Mouse (Mus musculus) embryonic facial prominence, embryonic 13.5 days (tissue): Measurements from ENCODE around the gene Mrpl49. TPM values are rescaled to one million over a fixed set of nuclear protein-coding genes. Genes with fewer than 3 reads are reported as not detected.
"Not testable (repeated sequence)": the region's sequence is repeated elsewhere in the genome, so short reads cannot be mapped to it uniquely, and the experiment has no call there.

ENCODE experiments used
- ATAC-seq: fragments of 200-750 bp; cut with Nextera tagmentation; 2 replicates; pipeline ENCODE4 v1.8.0; 2017; ENCODE audit warnings: low read depth; ENCODE audit not compliant: insufficient number of reproducible peaks, insufficient read depth, low FRiP score, low TSS enrichment
- H3K27ac ChIP-seq: fragments of 300-500 bp; sonication (generic); 2 replicates; pipeline ENCODE4 v1.5.1; 2015; ENCODE audit warnings: moderate library complexity, mild to moderate bottlenecking, inconsistent platforms
- H3K27me3 ChIP-seq: fragments of 300-500 bp; sonication (generic); 2 replicates; pipeline ENCODE4 v1.6.1; 2015; ENCODE audit warnings: mild to moderate bottlenecking, inconsistent platforms
- H3K36me3 ChIP-seq: fragments of 300-500 bp; sonication (generic); 2 replicates; pipeline ENCODE4 v1.6.1; 2015; ENCODE audit warnings: mild to moderate bottlenecking, inconsistent platforms
- H3K4me1 ChIP-seq: fragments of 300-500 bp; sonication (generic); 2 replicates; pipeline ENCODE4 v1.6.1; 2015; ENCODE audit warnings: inconsistent platforms
- H3K4me2 ChIP-seq: fragments of 300-500 bp; sonication (generic); 2 replicates; pipeline ENCODE4 v1.6.1; 2015; ENCODE audit warnings: moderate library complexity, mild to moderate bottlenecking, inconsistent platforms
- H3K4me3 ChIP-seq: fragments of 300-500 bp; sonication (generic); 2 replicates; pipeline ENCODE4 v1.5.1; 2015; ENCODE audit warnings: mild to moderate bottlenecking, inconsistent platforms
- H3K9ac ChIP-seq: fragments of 300-500 bp; sonication (generic); 2 replicates; pipeline ENCODE4 v1.6.1; 2015; ENCODE audit warnings: mild to moderate bottlenecking, inconsistent platforms
- H3K9me3 ChIP-seq: fragments of 300-500 bp; sonication (generic); 2 replicates; pipeline ENCODE4 v1.6.1; 2016; ENCODE audit warnings: inconsistent platforms
- WGBS: fragments of 180-500 bp; shearing (Covaris S2); methylation state at CpG from one replicate; pipeline ENCODE4 v1.1.7; 2015; ENCODE audit warnings: mixed read lengths; 5-methylcytosine and 5-hydroxymethylcytosine counted together
- polyA plus RNA-seq: library from polyadenylated mRNA; unstranded; fragments of >200 nt; fragmentation: Nextera tagmentation; extraction: Ambion mirVana; gene quantifications from 2 replicates; pipeline ENCODE4 v1.2.1, GENCODE M21; 2015

The Mrpl49 gene
- polyA plus RNA-seq, 1 experiment from 2014 or later = 80.4 TPM

- Histone ChIP-seq H3K27ac (0 out of 2 replicates have a peak overlapping the region, but pooled peaks have one; percentile 99), H3K4me2 (peak overlapping the region; percentile 94), H3K9me3 (no peaks in the 10 kb centered on the region), H3K36me3 (peaks cover 49% of the 10 kb centered on the region), H3K9ac (peak overlapping the region; percentile 89), H3K27me3 (no peaks in the 10 kb centered on the region), H3K4me1 (peaks cover 27% of the 10 kb centered on the region), H3K4me3 (peak overlapping the region; percentile 89)
- WGBS = 81% methylated on average over 8 of the region's 8 CpGs
- no peak for ATAC-seq
Observed at GRCm38 (mm10) chr19:6047899-6048166, 9.8 kb downstream of the Mrpl49 start.

GRCm38 (mm10) chr19:6047154-6047898 is 10.3 kb downstream of the Mrpl49 start:
- 1% methylated on average over 44 of the region's 44 CpGs for WGBS

GRCm38 (mm10) chr19:6046294-6047153 is 11.1 kb downstream of the Mrpl49 start, which contains the start of gene Syvn1:
Gene Syvn1, plus strand, starts transcription at chr19:6046576.
- peak within 1 kb of the TSS; percentile 99 for H3K27ac ChIP-seq
- H3K9ac ChIP-seq = peak within 1 kb of the TSS; percentile 89
- peak within 1 kb of the TSS; percentile 94 for H3K4me2 ChIP-seq
- peak within 1 kb of the TSS; percentile 89 for H3K4me3 ChIP-seq
- peaks cover 27% of the 10 kb centered on the region for H3K4me1 ChIP-seq
- peaks cover 36% of the 10 kb centered on the region for H3K36me3 ChIP-seq
- H3K27me3 ChIP-seq = no peaks in the 10 kb centered on the region
- under 1% methylated on average over 65 of the region's 65 CpGs for WGBS
- H3K9me3 ChIP-seq = no peaks in the 10 kb centered on the region
- ATAC-seq = peak; percentile 85

More at GRCm38 (mm10) chr19:6047154-6047898, 10.3 kb downstream of the Mrpl49 start:
- peak overlapping the region; percentile 94 for H3K4me2 ChIP-seq
- H3K9me3 ChIP-seq = no peaks in the 10 kb centered on the region
- H3K9ac ChIP-seq = peak overlapping the region; percentile 89
- peak overlapping the region; percentile 99 for H3K27ac ChIP-seq
- no peaks in the 10 kb centered on the region for H3K27me3 ChIP-seq
- peaks cover 44% of the 10 kb centered on the region for H3K36me3 ChIP-seq
- H3K4me1 ChIP-seq = peaks cover 27% of the 10 kb centered on the region
- H3K4me3 ChIP-seq = peak overlapping the region; percentile 89
- ATAC-seq = no peak

DNA sequence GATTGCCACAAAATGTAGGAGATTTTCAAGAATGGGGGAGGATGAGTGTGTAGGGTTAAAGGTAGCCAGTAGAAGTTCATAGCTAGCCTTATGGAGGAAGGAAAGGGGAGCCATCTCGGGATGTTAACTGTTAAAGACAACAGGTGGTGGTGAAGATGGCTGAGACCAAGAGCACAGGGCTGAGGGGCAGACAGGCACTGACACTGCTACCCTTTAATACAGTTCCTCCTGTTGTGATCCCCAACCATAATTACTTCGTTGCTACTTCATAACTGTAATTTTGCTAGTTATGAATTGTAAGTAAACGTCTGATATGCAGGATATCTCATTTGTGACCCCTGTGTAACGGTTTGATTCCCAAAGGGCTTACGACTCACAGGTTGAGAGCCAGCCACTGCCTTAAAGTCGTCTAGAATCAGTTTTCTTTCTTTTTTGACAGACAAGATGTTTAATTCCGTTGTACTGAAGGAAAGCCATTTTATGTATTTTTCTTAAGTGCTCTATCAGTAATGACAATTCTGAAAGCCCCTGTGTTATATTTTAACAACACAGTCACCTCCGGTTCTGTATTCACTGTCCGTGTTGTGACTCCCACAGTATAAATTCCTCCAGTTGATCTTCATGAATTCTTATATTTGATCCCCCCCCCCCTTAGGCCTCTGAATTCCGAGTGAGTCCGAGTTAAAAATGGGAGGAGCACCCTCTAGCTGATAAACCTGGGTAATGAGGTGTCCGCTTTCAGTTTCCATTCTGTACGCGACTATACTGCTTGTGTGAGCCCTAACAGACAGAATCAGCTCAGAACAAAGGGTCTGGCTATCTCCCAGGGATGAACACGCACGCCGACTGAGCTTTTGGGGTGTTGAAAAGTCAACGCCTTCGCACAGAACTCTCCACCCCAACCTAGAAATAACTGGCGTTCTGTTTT is 12.0 kb downstream of the Mrpl49 start:
- peak; percentile 5; the same call in 1 of the 2 replicates for ATAC-seq
- H3K9ac ChIP-seq = peak overlapping the region; percentile 89
- no peaks in the 10 kb centered on the region for H3K27me3 ChIP-seq
- peaks cover 27% of the 10 kb centered on the region for H3K4me1 ChIP-seq
- peaks cover 27% of the 10 kb centered on the region for H3K36me3 ChIP-seq
- peak overlapping the region; percentile 99 for H3K27ac ChIP-seq
- H3K4me3 ChIP-seq = peak overlapping the region; percentile 89
- WGBS = 18% methylated on average over 20 of the region's 20 CpGs
- H3K9me3 ChIP-seq = no peaks in the 10 kb centered on the region
- peak overlapping the region; percentile 94 for H3K4me2 ChIP-seq

- 59% methylated on average over 4 of the region's 4 CpGs for WGBS
- H3K27me3 ChIP-seq, ATAC-seq, H3K9me3 ChIP-seq, H3K4me3 ChIP-seq, H3K9ac ChIP-seq, H3K4me2 ChIP-seq, H3K27ac ChIP-seq: not testable (repeated sequence)
- peaks cover 27% of the 10 kb centered on the region for H3K4me1 ChIP-seq
- H3K36me3 ChIP-seq = peaks cover 12% of the 10 kb centered on the region
Observed at GRCm38 (mm10) chr19:6044102-6044501, 13.5 kb downstream of the Mrpl49 start.

DNA sequence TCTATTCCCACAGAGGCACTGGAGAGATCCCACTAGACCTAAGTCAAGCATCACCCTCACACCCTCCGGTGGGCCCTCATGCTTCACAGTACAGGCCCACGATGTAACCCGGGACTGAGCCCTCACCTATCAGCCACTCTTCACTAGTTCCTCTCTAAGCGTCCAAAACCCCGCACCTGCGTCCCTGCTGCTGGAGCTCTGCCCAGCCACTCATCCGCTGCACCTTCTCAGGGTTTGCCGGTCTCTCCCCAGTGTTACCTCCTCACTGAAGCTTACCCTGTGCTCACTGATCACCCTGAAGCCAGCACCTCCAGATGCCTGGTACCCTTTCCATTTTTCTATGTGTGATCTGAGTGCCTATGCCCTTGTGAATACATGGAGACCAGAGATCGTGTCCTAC is 15.3 kb downstream of the Mrpl49 start:
- WGBS = 81% methylated on average over 9 of the region's 9 CpGs
- H3K36me3 ChIP-seq = no peaks in the 10 kb centered on the region
- no peak for ATAC-seq
- H3K27me3 ChIP-seq = no peaks in the 10 kb centered on the region
- H3K9ac ChIP-seq = no peak overlapping the region
- no peak overlapping the region for H3K27ac ChIP-seq
- peaks cover 10% of the 10 kb centered on the region for H3K4me1 ChIP-seq
- H3K4me2 ChIP-seq = no peak overlapping the region
- no peak overlapping the region for H3K4me3 ChIP-seq
- no peaks in the 10 kb centered on the region for H3K9me3 ChIP-seq

GRCm38 (mm10) chr19:6040002-6040401 is 17.6 kb downstream of the Mrpl49 start:
- ATAC-seq = no peak
- H3K4me2 ChIP-seq = no peak overlapping the region
- no peak overlapping the region for H3K27ac ChIP-seq
- no peak overlapping the region for H3K4me3 ChIP-seq
- no peaks in the 10 kb centered on the region for H3K36me3 ChIP-seq
- peaks cover under 1% of the 10 kb centered on the region for H3K4me1 ChIP-seq
- H3K27me3 ChIP-seq = no peaks in the 10 kb centered on the region
- H3K9me3 ChIP-seq = no peaks in the 10 kb centered on the region
- H3K9ac ChIP-seq = no peak overlapping the region

DNA sequence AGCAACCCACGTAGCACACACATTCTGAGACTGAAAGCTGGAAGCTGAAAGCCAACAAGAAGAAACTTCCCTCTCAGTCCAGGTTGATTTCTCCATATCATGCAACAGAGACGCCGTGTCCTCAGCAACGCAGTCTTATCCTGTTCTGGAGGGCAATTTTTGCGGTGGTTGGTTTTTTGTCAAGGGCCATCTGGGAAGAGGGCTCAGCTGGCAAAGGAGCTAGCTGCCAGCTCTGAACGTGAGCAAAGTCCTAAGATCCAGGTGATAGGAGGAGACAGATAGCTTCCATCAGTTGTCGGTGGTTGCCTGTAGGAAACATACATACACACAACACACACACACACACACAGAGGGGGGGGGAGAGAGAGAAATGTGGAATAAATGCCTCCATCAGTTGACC is 19.3 kb downstream of the Mrpl49 start:
- Histone ChIP-seq H3K9ac (no peak overlapping the region), H3K36me3 (no peaks in the 10 kb centered on the region), H3K4me2 (no peak overlapping the region), H3K4me3 (no peak overlapping the region), H3K9me3 (no peaks in the 10 kb centered on the region), H3K27ac (no peak overlapping the region), H3K27me3 (no peaks in the 10 kb centered on the region), H3K4me1 (no peaks in the 10 kb centered on the region)
- WGBS = 79% methylated on average over 7 of the region's 7 CpGs
- ATAC-seq = no peak

DNA sequence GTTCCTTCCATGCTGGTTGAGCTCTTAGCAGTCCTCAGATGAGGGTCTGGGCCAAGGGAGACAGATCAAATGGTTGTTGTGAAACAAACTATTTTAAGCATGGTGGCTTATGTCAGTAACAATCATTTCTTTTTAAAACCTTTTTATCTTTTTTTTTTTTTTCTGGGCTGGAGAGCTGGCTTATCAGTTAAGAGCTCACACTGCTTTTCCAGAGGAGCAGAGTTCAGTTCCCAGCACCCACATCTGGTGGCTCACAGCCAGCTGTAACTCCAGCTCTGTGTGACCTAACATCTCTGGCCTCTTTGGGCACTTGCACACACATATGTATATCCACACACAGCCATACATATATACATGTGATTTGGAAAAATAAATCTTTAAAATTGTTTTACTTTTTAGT is 19.9 kb downstream of the Mrpl49 start:
- H3K4me1 ChIP-seq = no peaks in the 10 kb centered on the region
- H3K27ac ChIP-seq = no peak overlapping the region
- H3K9ac ChIP-seq = no peak overlapping the region
- no peak overlapping the region for H3K4me2 ChIP-seq
- H3K27me3 ChIP-seq = no peaks in the 10 kb centered on the region
- ATAC-seq = no peak
- H3K36me3 ChIP-seq = no peaks in the 10 kb centered on the region
- H3K4me3 ChIP-seq = no peak overlapping the region
- H3K9me3 ChIP-seq = no peaks in the 10 kb centered on the region

- no peaks in the 10 kb centered on the region for H3K27me3 ChIP-seq
- no peak for ATAC-seq
- WGBS = 50% methylated on average over 9 of the region's 9 CpGs
- no peaks in the 10 kb centered on the region for H3K36me3 ChIP-seq
- no peak overlapping the region for H3K4me3 ChIP-seq
- H3K9me3 ChIP-seq = no peaks in the 10 kb centered on the region
- H3K4me1 ChIP-seq = no peaks in the 10 kb centered on the region
- 0 out of 2 replicates have a peak overlapping the region, but pooled peaks have one; percentile 11 for H3K27ac ChIP-seq
- 0 out of 2 replicates have a peak overlapping the region, but pooled peaks have one; percentile 6 for H3K9ac ChIP-seq
- H3K4me2 ChIP-seq = no peak overlapping the region
Observed at GRCm38 (mm10) chr19:6035966-6036585, 21.5 kb downstream of the Mrpl49 start.
